Comparison of ENCODE assay signal across 15 mouse cellular contexts in the genomic region with DNA sequence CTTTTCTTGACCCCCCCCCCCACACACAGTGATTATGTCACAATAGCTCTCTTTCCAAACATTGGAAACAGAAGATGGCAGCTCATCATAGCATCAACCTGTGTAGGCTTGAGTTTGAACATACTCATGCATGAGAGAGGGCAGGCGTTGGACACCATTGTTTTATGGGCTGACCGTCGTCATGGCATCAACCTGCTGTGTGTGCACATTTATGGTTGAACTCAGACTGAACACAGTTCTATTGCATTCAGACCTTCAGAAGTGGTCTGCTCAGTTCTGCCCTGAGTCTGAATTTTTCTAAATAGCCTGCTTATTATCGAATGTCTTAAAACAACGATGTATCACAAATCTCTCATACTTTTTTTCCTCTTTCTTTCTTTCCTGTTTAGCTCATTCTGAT. TPM values are rescaled to one million over a fixed set of nuclear protein-coding genes. Genes with fewer than 3 reads are reported as not detected.
DNase-seq lines count a peak whose midpoint lies in the region; ATAC-seq lines count a peak whose summit lies in the region.
"Had no signal": no experiment of that assay in that cellular context is flagged by ENCODE, and none has a peak within 500 bp of the region (broad histone marks: within the 10 kb centered on the region; RNA-seq: fewer than 3 reads in every experiment).

No protein-coding gene starts in this region.

- no peak overlapping the region for H3K4me3 ChIP-seq in kidney, embryonic 15.5 days (replicated peaks)
- peak overlapping the region; percentile 99; the same call in 1 of the 2 replicates for H3K4me3 ChIP-seq in forebrain, embryonic 13.5 days
- H3K4me3 ChIP-seq in hindbrain, embryonic 15.5 days: 0 out of 2 replicates have a peak overlapping the region, but pooled peaks have one; percentile 3
- H3K4me3 ChIP-seq in neural tube, embryonic 12.5 days: no peak overlapping the region
- H3K4me3 ChIP-seq: embryonic facial prominence, embryonic 12.5 days; heart, embryonic 12.5 days had no signal

- H3K4me1 ChIP-seq in kidney, embryonic 15.5 days: peaks cover 53% of the 10 kb centered on the region
- H3K4me1 ChIP-seq in forebrain, embryonic 13.5 days: peaks cover 99% of the 10 kb centered on the region
- peaks cover 84% of the 10 kb centered on the region for H3K4me1 ChIP-seq in hindbrain, embryonic 15.5 days (replicated peaks)
- peaks cover 89% of the 10 kb centered on the region for H3K4me1 ChIP-seq in neural tube, embryonic 12.5 days

- 76% methylated on average over 5 of the region's 5 CpGs for WGBS in kidney, embryonic 15.5 days
- 30% methylated on average over 5 of the region's 5 CpGs for WGBS in forebrain, embryonic 13.5 days
- 30% methylated on average over 5 of the region's 5 CpGs for WGBS in hindbrain, embryonic 15.5 days
- WGBS in neural tube, embryonic 12.5 days: 38% methylated on average over 5 of the region's 5 CpGs

- no peak for ATAC-seq in kidney, embryonic 15.5 days (replicated peaks; ENCODE audit: low FRiP score)
- no peak for ATAC-seq in forebrain, embryonic 13.5 days
- ATAC-seq in hindbrain, embryonic 15.5 days (ENCODE audit: low FRiP score, low read depth): no peak
- 0 out of 2 replicates have a peak, but pooled peaks have one; percentile 10 for ATAC-seq in neural tube, embryonic 12.5 days (ENCODE audit: low FRiP score, low read depth)
- no peak for ATAC-seq in inflammation-experienced regulatory T-cells, adult 6 months

- no peak overlapping the region for H3K9ac ChIP-seq in kidney, embryonic 15.5 days
- peak overlapping the region; percentile 55 for H3K9ac ChIP-seq in forebrain, embryonic 13.5 days
- no peak overlapping the region for H3K9ac ChIP-seq in hindbrain, embryonic 15.5 days
- 0 out of 2 replicates have a peak overlapping the region, but pooled peaks have one; percentile 38 for H3K9ac ChIP-seq in neural tube, embryonic 12.5 days
- H3K9ac ChIP-seq: embryonic facial prominence, embryonic 12.5 days; heart, embryonic 12.5 days had no signal

- H3K9me3 ChIP-seq in kidney, embryonic 15.5 days (replicated peaks): no peaks in the 10 kb centered on the region
- no peaks in the 10 kb centered on the region for H3K9me3 ChIP-seq in forebrain, embryonic 13.5 days (replicated peaks)
- no peaks in the 10 kb centered on the region for H3K9me3 ChIP-seq in hindbrain, embryonic 15.5 days
- H3K9me3 ChIP-seq in neural tube, embryonic 12.5 days: no peaks in the 10 kb centered on the region
- H3K9me3 ChIP-seq: embryonic facial prominence, embryonic 12.5 days; heart, embryonic 12.5 days had no signal

- H3K4me2 ChIP-seq in kidney, embryonic 15.5 days: no peak overlapping the region
- H3K4me2 ChIP-seq in forebrain, embryonic 13.5 days: peak overlapping the region; percentile 85
- peak overlapping the region; percentile 91 for H3K4me2 ChIP-seq in hindbrain, embryonic 15.5 days
- peak overlapping the region; percentile 85 for H3K4me2 ChIP-seq in neural tube, embryonic 12.5 days (replicated peaks)
- H3K4me2 ChIP-seq: embryonic facial prominence, embryonic 12.5 days had no signal

- H3K27ac ChIP-seq in kidney, embryonic 15.5 days: 0 out of 2 replicates have a peak overlapping the region, but pooled peaks have one; percentile 38
- peak overlapping the region; percentile 91 for H3K27ac ChIP-seq in forebrain, embryonic 13.5 days
- H3K27ac ChIP-seq in hindbrain, embryonic 15.5 days (replicated peaks): peak overlapping the region; percentile 23; the same call in 1 of the 2 replicates
- H3K27ac ChIP-seq in neural tube, embryonic 12.5 days: peak overlapping the region; percentile 47; the same call in 1 of the 2 replicates
- H3K27ac ChIP-seq: embryonic facial prominence, embryonic 12.5 days; macrophage had no signal

- peaks cover 82% of the 10 kb centered on the region for H3K36me3 ChIP-seq in kidney, embryonic 15.5 days
- H3K36me3 ChIP-seq in forebrain, embryonic 13.5 days (ENCODE audit: poor library complexity, severe bottlenecking): peaks cover 81% of the 10 kb centered on the region
- H3K36me3 ChIP-seq in hindbrain, embryonic 15.5 days: peaks cover 16% of the 10 kb centered on the region; the same call in 1 of the 2 replicates
- peaks cover 64% of the 10 kb centered on the region for H3K36me3 ChIP-seq in neural tube, embryonic 12.5 days

- intact Hi-C loops in left cerebral cortex, postnatal 4 days (cut with DNase I): no loop called here

- no peaks in the 10 kb centered on the region for H3K27me3 ChIP-seq in kidney, embryonic 15.5 days
- no peaks in the 10 kb centered on the region for H3K27me3 ChIP-seq in forebrain, embryonic 13.5 days
- no peaks in the 10 kb centered on the region for H3K27me3 ChIP-seq in hindbrain, embryonic 15.5 days
- no peaks in the 10 kb centered on the region for H3K27me3 ChIP-seq in neural tube, embryonic 12.5 days (replicated peaks)
- H3K27me3 ChIP-seq: heart, embryonic 12.5 days had no signal

- no peak for DNase-seq in kidney, postnatal 10 days
- no peak for DNase-seq in left cerebral cortex, postnatal 4 days
- no peak for DNase-seq in ovary, adult 18-20 months (ENCODE audit: low spot score)
- DNase-seq: adrenal gland, adult 8-10 months; B cell, adult 2 months; kidney, postnatal 25 days; lung, adult 2 months had no signal

RNA-seq across cellular contexts. Expression of a gene that starts 9.2 kb away (rescaled TPM):
- 12.0 and 15.1 TPM in 2 replicates for polyA plus RNA-seq in kidney, embryonic 15.5 days (2015; fragmentation: Nextera tagmentation; extraction: Ambion mirVana)
- polyA plus RNA-seq in forebrain, embryonic 13.5 days (2015; fragmentation: Nextera tagmentation; extraction: Ambion mirVana): 44.4 and 45.2 TPM in 2 replicates
- polyA plus RNA-seq in hindbrain, embryonic 15.5 days (2015; fragmentation: Nextera tagmentation; extraction: Ambion mirVana): 57.3 and 59.7 TPM in 2 replicates
- polyA plus RNA-seq in neural tube, embryonic 12.5 days (2016; fragmentation: Nextera tagmentation; extraction: Ambion mirVana): 28.8 and 35.3 TPM in 2 replicates
- 100 to 1,000 TPM; 740 to 833 TPM for total RNA-seq in left cerebral cortex, postnatal 4 days (2021)
- 1 to 10 TPM; 1.7 to 4.6 (median 3.3) TPM for polyA plus RNA-seq in inflammation-experienced regulatory T-cells, adult 6 months (2017; shearing (Covaris generic))

RNA-seq across cellular contexts. Expression of a gene that starts 52.0 kb away (rescaled TPM):
- polyA plus RNA-seq in kidney, embryonic 15.5 days (2015; fragmentation: Nextera tagmentation; extraction: Ambion mirVana): 34.6 and 36.7 TPM in 2 replicates
- 21.4 and 21.6 TPM in 2 replicates for polyA plus RNA-seq in forebrain, embryonic 13.5 days (2015; fragmentation: Nextera tagmentation; extraction: Ambion mirVana)
- 45.2 and 52.9 TPM in 2 replicates for polyA plus RNA-seq in hindbrain, embryonic 15.5 days (2015; fragmentation: Nextera tagmentation; extraction: Ambion mirVana)
- 29.2 and 30.1 TPM in 2 replicates for polyA plus RNA-seq in neural tube, embryonic 12.5 days (2016; fragmentation: Nextera tagmentation; extraction: Ambion mirVana)
- total RNA-seq in left cerebral cortex, postnatal 4 days (2021): 10 to 100 TPM; 38.9 to 42.2 TPM
- 100 to 1,000 TPM in 1 of 3 experiments, 10 to 100 TPM in 2; 58.3 to 103 (median 64.1) TPM for polyA plus RNA-seq in inflammation-experienced regulatory T-cells, adult 6 months (2017; shearing (Covaris generic))

Comparison
In these comparisons a context has a peak if more than half of its experiments do, and no peak if none do; other contexts are left out.
1. H3K27ac ChIP-seq: peak in every context shown above with its lines; median percentile 91 in forebrain, embryonic 13.5 days; 47 in neural tube, embryonic 12.5 days; 38 in kidney, embryonic 15.5 days; 23 in hindbrain, embryonic 15.5 days.
2. H3K4me3 ChIP-seq: peak in forebrain, embryonic 13.5 days (single experiment) and hindbrain, embryonic 15.5 days (single experiment); none in kidney, embryonic 15.5 days (single experiment) and neural tube, embryonic 12.5 days (single experiment).
3. H3K9ac ChIP-seq: peak in forebrain, embryonic 13.5 days (single experiment) and neural tube, embryonic 12.5 days (single experiment); none in kidney, embryonic 15.5 days (single experiment) and hindbrain, embryonic 15.5 days (single experiment).